Mouse (Mus musculus): ENCODE data around the gene Phykpl. TPM values are rescaled to one million over a fixed set of nuclear protein-coding genes. Genes with fewer than 3 reads are reported as not detected.
"Not testable (repeated sequence)": the region's sequence is repeated elsewhere in the genome, so short reads cannot be mapped to it uniquely, and the experiment has no call there.

Phykpl gene
- total RNA-seq, 2 experiments from 2014 or later = 1.3 to 3.1 TPM

GRCm38 (mm10) chr11:51614256-51614655 lies 29.7 kb downstream of the Phykpl start:
- ATAC-seq (replicated peaks; ENCODE audit: low FRiP score, poor library complexity, severe bottlenecking) = no peak

GRCm38 (mm10) chr11:51615129-51615528 lies 30.6 kb downstream of the Phykpl start:
- ATAC-seq (replicated peaks; ENCODE audit: low FRiP score, poor library complexity, severe bottlenecking) = no peak

GRCm38 (mm10) chr11:51615601-51616000 lies 31.0 kb downstream of the Phykpl start:
- ATAC-seq (replicated peaks; ENCODE audit: low FRiP score, poor library complexity, severe bottlenecking) = peak; percentile 89

GRCm38 (mm10) chr11:51616113-51616512 lies 31.6 kb downstream of the Phykpl start:
- not testable (repeated sequence) for ATAC-seq (replicated peaks; ENCODE audit: low FRiP score, poor library complexity, severe bottlenecking)

- peak; percentile 54; the same call in 1 of the 2 replicates for ATAC-seq (replicated peaks; ENCODE audit: low FRiP score, poor library complexity, severe bottlenecking)
Measured at GRCm38 (mm10) chr11:51617693-51618092, 33.1 kb downstream of the Phykpl start.

GRCm38 (mm10) chr11:51618894-51619408 lies 34.4 kb downstream of the Phykpl start:
- no peak for ATAC-seq (replicated peaks; ENCODE audit: low FRiP score, poor library complexity, severe bottlenecking)

GRCm38 (mm10) chr11:51619409-51620060 lies 35.0 kb downstream of the Phykpl start, which contains the start of gene Nhp2:
Gene Nhp2 (plus strand): TSS chr11:51619735.
- ATAC-seq (replicated peaks; ENCODE audit: low FRiP score, poor library complexity, severe bottlenecking) = peak; percentile 77

- ATAC-seq (replicated peaks; ENCODE audit: low FRiP score, poor library complexity, severe bottlenecking) = no peak
Measured at GRCm38 (mm10) chr11:51620084-51620483, 35.5 kb downstream of the Phykpl start.

- ATAC-seq (replicated peaks; ENCODE audit: low FRiP score, poor library complexity, severe bottlenecking) = no peak
Measured at GRCm38 (mm10) chr11:51621776-51622175, 37.2 kb downstream of the Phykpl start.

- no peak for ATAC-seq (replicated peaks; ENCODE audit: low FRiP score, poor library complexity, severe bottlenecking)
Measured at GRCm38 (mm10) chr11:51622971-51623491, 38.5 kb downstream of the Phykpl start.

GRCm38 (mm10) chr11:51625187-51625820 lies 40.7 kb downstream of the Phykpl start:
- peak; percentile 65 for ATAC-seq (replicated peaks; ENCODE audit: low FRiP score, poor library complexity, severe bottlenecking)

- no peak for ATAC-seq (replicated peaks; ENCODE audit: low FRiP score, poor library complexity, severe bottlenecking)
Measured at GRCm38 (mm10) chr11:51627425-51627824, 42.9 kb downstream of the Phykpl start.

- no peak for ATAC-seq (replicated peaks; ENCODE audit: low FRiP score, poor library complexity, severe bottlenecking)
Measured at GRCm38 (mm10) chr11:51627907-51628306, 43.4 kb downstream of the Phykpl start.

GRCm38 (mm10) chr11:51629651-51630314 lies 45.2 kb downstream of the Phykpl start:
- no peak for ATAC-seq (replicated peaks; ENCODE audit: low FRiP score, poor library complexity, severe bottlenecking)

- ATAC-seq (replicated peaks; ENCODE audit: low FRiP score, poor library complexity, severe bottlenecking) = no peak
Measured at GRCm38 (mm10) chr11:51632130-51632753, 47.7 kb downstream of the Phykpl start.

GRCm38 (mm10) chr11:51633200-51633599 lies 48.6 kb downstream of the Phykpl start:
- not testable (repeated sequence) for ATAC-seq (replicated peaks; ENCODE audit: low FRiP score, poor library complexity, severe bottlenecking)

- no peak for ATAC-seq (replicated peaks; ENCODE audit: low FRiP score, poor library complexity, severe bottlenecking)
Measured at GRCm38 (mm10) chr11:51633721-51634120, 49.2 kb downstream of the Phykpl start.

- no peak for ATAC-seq (replicated peaks; ENCODE audit: low FRiP score, poor library complexity, severe bottlenecking)
Measured at GRCm38 (mm10) chr11:51635127-51635524, 50.6 kb downstream of the Phykpl start.

- ATAC-seq (replicated peaks; ENCODE audit: low FRiP score, poor library complexity, severe bottlenecking) = peak; percentile 80
Measured at GRCm38 (mm10) chr11:51635525-51636322, 51.2 kb downstream of the Phykpl start, which contains the start of gene Rmnd5b. Gene Rmnd5b (minus strand): TSS chr11:51635896.
